Mouse (Mus musculus) intestine, embryonic 16.5 days (tissue): ENCODE data around the gene Ptprs. TPM values are rescaled to one million over a fixed set of nuclear protein-coding genes. Genes with fewer than 3 reads are reported as not detected.

Experiments
- ATAC-seq: fragments of 200-750 bp; cut with Nextera tagmentation; 2 replicates; pipeline ENCODE4 v1.8.0; 2017; ENCODE audit warnings: moderate TSS enrichment, moderate library complexity
- H3K27ac ChIP-seq: fragments of 300-500 bp; sonication (generic); 2 replicates; pipeline ENCODE4 v1.5.1; 2014; ENCODE audit warnings: mild to moderate bottlenecking, low read length
- H3K27me3 ChIP-seq: fragments of 300-500 bp; sonication (generic); replicated peaks from 2 replicates; pipeline ENCODE4 v1.6.1; 2014; ENCODE audit warnings: low read length, control low read depth, mixed read lengths; ENCODE audit not compliant: control insufficient read depth, insufficient read depth
- H3K36me3 ChIP-seq: fragments of 300-500 bp; sonication (generic); 2 replicates; pipeline ENCODE4 v1.6.1; 2014; ENCODE audit warnings: low read length, control low read depth; ENCODE audit not compliant: control insufficient read depth, insufficient read depth
- H3K4me1 ChIP-seq: fragments of 300-500 bp; sonication (generic); 2 replicates; pipeline ENCODE4 v1.6.1; 2014; ENCODE audit warnings: low read length, control low read depth, mixed read lengths; ENCODE audit not compliant: control insufficient read depth, insufficient read depth
- H3K4me2 ChIP-seq: fragments of 300-500 bp; sonication (generic); 2 replicates; pipeline ENCODE4 v1.6.1; 2014; ENCODE audit warnings: low read depth, low read length, control low read depth
- H3K4me3 ChIP-seq: fragments of 300-500 bp; sonication (generic); 2 replicates; pipeline ENCODE4 v1.5.1; 2014; ENCODE audit warnings: mild to moderate bottlenecking, low read length
- H3K9ac ChIP-seq: fragments of 300-500 bp; sonication (generic); 2 replicates; pipeline ENCODE4 v1.6.1; 2014; ENCODE audit warnings: low read depth, low read length
- H3K9me3 ChIP-seq: fragments of 300-500 bp; sonication (generic); 2 replicates; pipeline ENCODE4 v1.6.1; 2016; ENCODE audit warnings: low read length, control low read depth; ENCODE audit not compliant: control insufficient read depth
- WGBS: fragments of 180-500 bp; shearing (Covaris S2); extraction: QIAGEN DNeasy Blood & Tissue Kit; methylation state at CpG from one replicate; pipeline ENCODE4 v1.1.7; 2014; 5-methylcytosine and 5-hydroxymethylcytosine counted together
- polyA plus RNA-seq: library from polyadenylated mRNA; unstranded; fragments of >200 nt; fragmentation: Nextera tagmentation; extraction: Ambion mirVana; gene quantifications from 2 replicates; pipeline ENCODE4 v1.2.1, GENCODE M21; 2015

Gene Ptprs
- polyA plus RNA-seq, 1 experiment from 2014 or later, result 34.4 TPM

DNA sequence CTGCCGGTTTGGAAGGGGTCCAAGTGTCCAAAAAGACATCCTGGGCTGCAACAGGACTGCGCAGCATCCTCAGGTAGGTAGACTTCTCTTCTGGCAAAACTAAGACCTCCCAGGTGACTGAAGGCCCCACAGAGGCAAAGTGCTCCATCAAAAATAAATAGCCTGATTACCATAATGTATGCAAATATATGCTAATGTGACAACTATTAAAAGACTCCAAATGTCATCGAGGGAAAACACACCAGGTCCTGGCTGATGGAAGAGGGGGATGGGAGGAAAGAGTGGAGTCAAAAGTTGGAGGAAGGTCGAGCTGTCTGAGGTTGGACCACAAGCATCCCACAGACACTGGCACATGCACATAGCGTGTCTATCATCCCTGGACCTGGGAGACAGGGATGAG lies 22.9 kb upstream of the Ptprs start:
- no peaks in the 10 kb centered on the region for H3K36me3 ChIP-seq
- H3K9ac ChIP-seq, result no peak overlapping the region
- no peak overlapping the region for H3K4me2 ChIP-seq
- H3K9me3 ChIP-seq, result peaks cover 26% of the 10 kb centered on the region
- no peak for ATAC-seq
- H3K27ac ChIP-seq, result no peak overlapping the region
- no peaks in the 10 kb centered on the region for H3K27me3 ChIP-seq
- no peaks in the 10 kb centered on the region for H3K4me1 ChIP-seq
- 78% methylated on average over 5 of the region's 5 CpGs for WGBS
- no peak overlapping the region for H3K4me3 ChIP-seq

GRCm38 (mm10) chr17:56494480-56494879 lies 18.2 kb upstream of the Ptprs start:
- H3K9ac ChIP-seq, result no peak overlapping the region
- H3K4me2 ChIP-seq, result no peak overlapping the region
- H3K9me3 ChIP-seq, result peaks cover 48% of the 10 kb centered on the region
- no peaks in the 10 kb centered on the region for H3K27me3 ChIP-seq
- H3K4me3 ChIP-seq, result no peak overlapping the region
- ATAC-seq, result no peak
- H3K36me3 ChIP-seq, result no peaks in the 10 kb centered on the region
- H3K27ac ChIP-seq, result no peak overlapping the region
- WGBS, result 58% methylated on average over 2 of the region's 2 CpGs
- H3K4me1 ChIP-seq, result no peaks in the 10 kb centered on the region

- Histone ChIP-seq H3K36me3 (no peaks in the 10 kb centered on the region), H3K4me3 (no peak overlapping the region), H3K9ac (no peak overlapping the region), H3K4me2 (no peak overlapping the region), H3K4me1 (no peaks in the 10 kb centered on the region), H3K27me3 (no peaks in the 10 kb centered on the region), H3K27ac (no peak overlapping the region), H3K9me3 (peaks cover 48% of the 10 kb centered on the region)
- ATAC-seq, result no peak
- 87% methylated on average over 2 of the region's 2 CpGs for WGBS
Measured at GRCm38 (mm10) chr17:56493841-56494240, 17.6 kb upstream of the Ptprs start.

GRCm38 (mm10) chr17:56490438-56491152 lies 14.3 kb upstream of the Ptprs start:
- ATAC-seq, result no peak
- 81% methylated on average over 7 of the region's 7 CpGs for WGBS
- no peak overlapping the region for H3K27ac ChIP-seq
- peaks cover 31% of the 10 kb centered on the region for H3K9me3 ChIP-seq
- no peaks in the 10 kb centered on the region for H3K36me3 ChIP-seq
- no peaks in the 10 kb centered on the region for H3K27me3 ChIP-seq
- peaks cover 5% of the 10 kb centered on the region; the same call in 1 of the 2 replicates for H3K4me1 ChIP-seq
- H3K4me3 ChIP-seq, result no peak overlapping the region
- no peak overlapping the region for H3K4me2 ChIP-seq
- H3K9ac ChIP-seq, result no peak overlapping the region

DNA sequence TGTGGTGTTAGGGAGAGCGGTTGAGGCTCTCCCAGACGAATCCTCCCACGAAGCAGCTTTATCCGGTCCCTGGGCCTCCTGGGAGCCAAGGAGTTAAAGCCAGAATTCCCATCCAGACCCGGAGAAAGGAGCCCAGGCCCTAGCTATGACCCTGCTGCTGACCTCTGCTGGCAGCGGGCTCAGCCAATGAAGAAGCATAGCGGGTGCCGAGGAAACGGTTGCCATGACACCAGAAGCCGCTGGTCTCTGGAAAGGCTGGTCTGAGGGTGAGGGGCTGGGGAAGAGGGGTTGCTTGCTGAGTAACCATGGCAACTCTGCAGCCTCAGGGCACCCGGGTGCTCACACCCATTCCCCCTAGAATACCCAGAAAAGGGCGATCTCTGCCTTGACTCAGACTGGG lies 11.7 kb upstream of the Ptprs start:
- 9% methylated on average over 12 of the region's 12 CpGs for WGBS
- H3K9me3 ChIP-seq, result peaks cover 10% of the 10 kb centered on the region
- H3K27me3 ChIP-seq, result no peaks in the 10 kb centered on the region
- H3K4me3 ChIP-seq, result no peak overlapping the region
- no peak; the same call in 1 of the 2 replicates for ATAC-seq
- no peak overlapping the region for H3K4me2 ChIP-seq
- H3K9ac ChIP-seq, result 0 out of 2 replicates have a peak overlapping the region, but pooled peaks have one; percentile 19
- H3K36me3 ChIP-seq, result no peaks in the 10 kb centered on the region
- peaks cover 5% of the 10 kb centered on the region; the same call in 1 of the 2 replicates for H3K4me1 ChIP-seq
- no peak overlapping the region for H3K27ac ChIP-seq

DNA sequence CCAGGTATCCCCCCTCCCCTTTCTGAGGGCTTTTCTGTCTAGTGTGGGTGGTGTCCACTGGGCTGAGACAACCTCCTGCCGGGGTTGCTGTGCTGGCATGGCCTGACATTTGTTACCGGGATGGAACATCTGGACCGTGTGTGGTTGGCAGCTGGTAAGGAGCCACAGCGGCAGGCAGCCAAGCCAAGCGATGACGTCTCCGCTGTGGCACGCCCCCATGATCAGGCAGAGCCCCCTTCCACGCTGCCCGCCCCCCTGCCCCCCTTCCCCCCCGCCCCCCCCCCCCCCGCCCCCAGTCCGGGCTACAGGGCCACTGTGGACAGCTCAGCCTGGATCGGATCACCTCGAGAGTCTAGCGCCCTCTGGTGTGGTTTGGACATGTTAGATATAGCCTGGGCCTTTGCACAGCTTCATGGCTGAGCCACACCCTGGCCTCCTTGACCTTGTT lies 11.2 kb upstream of the Ptprs start:
- Histone ChIP-seq H3K4me3 (no peak overlapping the region), H3K4me1 (peaks cover 5% of the 10 kb centered on the region; the same call in 1 of the 2 replicates), H3K27ac (no peak overlapping the region; the same call in 1 of the 2 replicates), H3K9ac (0 out of 2 replicates have a peak overlapping the region, but pooled peaks have one; percentile 19), H3K36me3 (no peaks in the 10 kb centered on the region), H3K9me3 (peaks cover 7% of the 10 kb centered on the region), H3K27me3 (no peaks in the 10 kb centered on the region), H3K4me2 (no peak overlapping the region)
- WGBS, result 14% methylated on average over 11 of the region's 16 CpGs
- ATAC-seq, result peak; percentile 76

GRCm38 (mm10) chr17:56485926-56486325 lies 9.6 kb upstream of the Ptprs start:
- Histone ChIP-seq H3K4me2 (no peak overlapping the region), H3K4me3 (no peak overlapping the region), H3K9me3 (no peaks in the 10 kb centered on the region), H3K4me1 (peaks cover 5% of the 10 kb centered on the region; the same call in 1 of the 2 replicates), H3K9ac (no peak overlapping the region), H3K36me3 (no peaks in the 10 kb centered on the region), H3K27ac (no peak overlapping the region), H3K27me3 (no peaks in the 10 kb centered on the region)
- 93% methylated on average over 9 of the region's 9 CpGs for WGBS
- no peak for ATAC-seq

DNA sequence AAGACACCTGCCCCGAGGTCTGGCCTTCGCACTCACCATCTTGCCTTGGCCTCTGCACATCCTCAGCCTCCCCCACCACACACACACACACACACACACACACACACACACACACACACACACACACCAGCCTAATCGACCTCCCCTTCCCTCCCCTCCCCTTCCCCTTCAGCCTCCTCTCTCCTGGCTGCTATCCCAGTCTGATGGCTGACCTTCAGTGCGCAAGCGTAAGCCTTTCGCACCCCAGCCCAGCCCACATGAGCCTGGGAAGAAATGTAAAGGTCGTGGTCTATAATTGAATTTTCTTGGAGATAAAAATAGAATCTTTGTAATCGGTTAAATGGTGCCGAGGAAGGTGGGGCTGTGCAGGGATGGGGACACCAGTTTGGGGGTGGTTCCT lies 8.8 kb upstream of the Ptprs start:
- WGBS, result 49% methylated on average over 8 of the region's 9 CpGs
- H3K36me3 ChIP-seq, result no peaks in the 10 kb centered on the region
- H3K4me2 ChIP-seq, result no peak overlapping the region
- 0 out of 2 replicates have a peak, but pooled peaks have one; percentile 27 for ATAC-seq
- no peak overlapping the region for H3K27ac ChIP-seq
- no peaks in the 10 kb centered on the region for H3K9me3 ChIP-seq
- H3K27me3 ChIP-seq, result no peaks in the 10 kb centered on the region
- H3K9ac ChIP-seq, result no peak overlapping the region
- H3K4me3 ChIP-seq, result no peak overlapping the region
- peaks cover 5% of the 10 kb centered on the region; the same call in 1 of the 2 replicates for H3K4me1 ChIP-seq

- no peaks in the 10 kb centered on the region for H3K27me3 ChIP-seq
- H3K4me2 ChIP-seq, result no peak overlapping the region
- ATAC-seq, result no peak
- no peaks in the 10 kb centered on the region for H3K36me3 ChIP-seq
- H3K4me3 ChIP-seq, result no peak overlapping the region
- WGBS, result 80% methylated on average over 1 of the region's 1 CpGs
- no peaks in the 10 kb centered on the region for H3K9me3 ChIP-seq
- no peak overlapping the region for H3K9ac ChIP-seq
- H3K27ac ChIP-seq, result no peak overlapping the region
- H3K4me1 ChIP-seq, result no peaks in the 10 kb centered on the region; the same call in 1 of the 2 replicates
Measured at GRCm38 (mm10) chr17:56482671-56483070, 6.4 kb upstream of the Ptprs start.
